Mouse (Mus musculus) embryonic facial prominence, embryonic 13.5 days (tissue): ENCODE measurements at regions not wholly inside any gene's neighbourhood (a gene's known extent, or its start where the extent isn't known, plus 50 kb on each side); places are given as distances from the start of the nearest gene placed in this dataset.
A peak's percentile ranks its signal among the peaks of the same experiment; 100 is the strongest.

Experiments used
- ATAC-seq: fragments of 200-750 bp; cut with Nextera tagmentation; 2 replicates; pipeline ENCODE4 v1.8.0; 2017; ENCODE audit warnings: low read depth; ENCODE audit not compliant: insufficient number of reproducible peaks, insufficient read depth, low FRiP score, low TSS enrichment
- H3K27ac ChIP-seq: fragments of 300-500 bp; sonication (generic); 2 replicates; pipeline ENCODE4 v1.5.1; 2015; ENCODE audit warnings: moderate library complexity, mild to moderate bottlenecking, inconsistent platforms
- H3K27me3 ChIP-seq: fragments of 300-500 bp; sonication (generic); 2 replicates; pipeline ENCODE4 v1.6.1; 2015; ENCODE audit warnings: mild to moderate bottlenecking, inconsistent platforms
- H3K36me3 ChIP-seq: fragments of 300-500 bp; sonication (generic); 2 replicates; pipeline ENCODE4 v1.6.1; 2015; ENCODE audit warnings: mild to moderate bottlenecking, inconsistent platforms
- H3K4me1 ChIP-seq: fragments of 300-500 bp; sonication (generic); 2 replicates; pipeline ENCODE4 v1.6.1; 2015; ENCODE audit warnings: inconsistent platforms
- H3K4me2 ChIP-seq: fragments of 300-500 bp; sonication (generic); 2 replicates; pipeline ENCODE4 v1.6.1; 2015; ENCODE audit warnings: moderate library complexity, mild to moderate bottlenecking, inconsistent platforms
- H3K4me3 ChIP-seq: fragments of 300-500 bp; sonication (generic); 2 replicates; pipeline ENCODE4 v1.5.1; 2015; ENCODE audit warnings: mild to moderate bottlenecking, inconsistent platforms
- H3K9ac ChIP-seq: fragments of 300-500 bp; sonication (generic); 2 replicates; pipeline ENCODE4 v1.6.1; 2015; ENCODE audit warnings: mild to moderate bottlenecking, inconsistent platforms
- H3K9me3 ChIP-seq: fragments of 300-500 bp; sonication (generic); 2 replicates; pipeline ENCODE4 v1.6.1; 2016; ENCODE audit warnings: inconsistent platforms
- WGBS: fragments of 180-500 bp; shearing (Covaris S2); methylation state at CpG from one replicate; pipeline ENCODE4 v1.1.7; 2015; ENCODE audit warnings: mixed read lengths; 5-methylcytosine and 5-hydroxymethylcytosine counted together

DNA sequence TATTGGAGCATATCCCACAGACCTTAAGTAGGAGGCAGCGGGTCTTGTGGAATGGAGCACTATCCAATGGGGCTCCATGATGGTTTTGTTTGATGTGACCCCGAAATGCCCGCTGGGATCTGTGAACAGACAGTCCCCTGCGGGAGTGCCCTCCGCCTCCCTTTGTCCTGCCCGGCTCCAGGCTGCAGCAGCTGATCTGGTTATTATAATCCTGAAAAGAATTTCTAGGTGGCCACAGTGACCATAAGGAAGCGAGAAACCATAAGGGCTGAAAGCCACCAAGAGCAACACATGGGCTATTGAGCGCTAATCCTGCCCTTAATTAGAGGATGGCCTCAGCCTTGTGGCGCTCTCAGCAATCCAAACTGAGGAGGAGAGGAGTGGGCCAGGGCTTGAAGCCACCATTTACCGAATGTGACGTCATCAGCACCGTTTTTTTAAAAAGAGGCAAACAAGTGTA is 525.9 kb upstream of the Btbd3 start:
- no peak overlapping the region for H3K4me3 ChIP-seq
- 71% methylated on average over 12 of the region's 12 CpGs for WGBS
- peaks cover 19% of the 10 kb centered on the region for H3K4me1 ChIP-seq
- no peak overlapping the region for H3K27ac ChIP-seq
- no peaks in the 10 kb centered on the region for H3K27me3 ChIP-seq
- no peak overlapping the region for H3K4me2 ChIP-seq
- no peaks in the 10 kb centered on the region for H3K36me3 ChIP-seq
- ATAC-seq, result no peak
- H3K9ac ChIP-seq, result 0 out of 2 replicates have a peak overlapping the region, but pooled peaks have one; percentile 11
- no peaks in the 10 kb centered on the region for H3K9me3 ChIP-seq

DNA sequence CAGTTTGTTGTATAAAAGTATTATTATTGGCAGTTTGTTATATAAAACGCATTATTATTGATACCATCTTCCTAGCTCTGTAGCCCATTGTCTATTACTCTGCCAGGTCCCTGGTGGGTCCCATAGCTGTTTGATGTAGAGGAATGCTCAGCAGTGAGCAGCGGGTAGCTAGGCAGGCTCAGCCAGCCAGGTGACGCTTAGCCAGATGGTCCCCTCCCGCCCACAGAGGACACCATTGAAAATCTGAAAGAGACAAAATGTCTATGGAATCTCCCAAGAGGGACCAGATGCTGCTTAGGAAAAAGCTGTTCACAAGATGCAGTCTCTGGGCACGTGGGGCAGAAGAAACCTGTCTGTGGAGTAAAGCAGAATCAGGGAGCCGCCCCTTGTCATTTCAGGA is 526.5 kb upstream of the Btbd3 start:
- 57% methylated on average over 6 of the region's 6 CpGs for WGBS
- peaks cover 19% of the 10 kb centered on the region for H3K4me1 ChIP-seq
- no peaks in the 10 kb centered on the region for H3K27me3 ChIP-seq
- no peak overlapping the region for H3K4me3 ChIP-seq
- no peaks in the 10 kb centered on the region for H3K9me3 ChIP-seq
- H3K36me3 ChIP-seq, result no peaks in the 10 kb centered on the region
- H3K27ac ChIP-seq, result no peak overlapping the region
- no peak overlapping the region for H3K4me2 ChIP-seq
- no peak overlapping the region for H3K9ac ChIP-seq
- no peak for ATAC-seq

- no peaks in the 10 kb centered on the region for H3K36me3 ChIP-seq
- no peak overlapping the region for H3K27ac ChIP-seq
- no peak overlapping the region for H3K4me3 ChIP-seq
- H3K4me2 ChIP-seq, result no peak overlapping the region
- no peaks in the 10 kb centered on the region for H3K9me3 ChIP-seq
- no peaks in the 10 kb centered on the region for H3K27me3 ChIP-seq
- H3K9ac ChIP-seq, result no peak overlapping the region
- 45% methylated on average over 4 of the region's 4 CpGs for WGBS
- ATAC-seq, result no peak
- H3K4me1 ChIP-seq, result peaks cover 19% of the 10 kb centered on the region
Measured at GRCm38 (mm10) chr2:137729207-137729606, 527.2 kb upstream of the Btbd3 start.

GRCm38 (mm10) chr2:137723651-137724050 is 532.7 kb upstream of the Btbd3 start:
- no peak overlapping the region for H3K4me2 ChIP-seq
- H3K4me1 ChIP-seq, result peaks cover 1% of the 10 kb centered on the region; the same call in 1 of the 2 replicates
- H3K36me3 ChIP-seq, result no peaks in the 10 kb centered on the region
- ATAC-seq, result no peak
- H3K27me3 ChIP-seq, result no peaks in the 10 kb centered on the region
- no peak overlapping the region for H3K9ac ChIP-seq
- WGBS, result 92% methylated on average over 1 of the region's 1 CpGs
- H3K9me3 ChIP-seq, result no peaks in the 10 kb centered on the region
- H3K4me3 ChIP-seq, result no peak overlapping the region
- no peak overlapping the region for H3K27ac ChIP-seq

- Histone ChIP-seq H3K9me3 (no peaks in the 10 kb centered on the region), H3K36me3 (no peaks in the 10 kb centered on the region), H3K4me2 (no peak overlapping the region), H3K27ac (no peak overlapping the region), H3K4me3 (no peak overlapping the region), H3K4me1 (no peaks in the 10 kb centered on the region), H3K27me3 (no peaks in the 10 kb centered on the region), H3K9ac (no peak overlapping the region)
- ATAC-seq, result no peak
- 80% methylated on average over 7 of the region's 7 CpGs for WGBS
Measured at GRCm38 (mm10) chr2:137721767-137722424, 534.5 kb upstream of the Btbd3 start.

DNA sequence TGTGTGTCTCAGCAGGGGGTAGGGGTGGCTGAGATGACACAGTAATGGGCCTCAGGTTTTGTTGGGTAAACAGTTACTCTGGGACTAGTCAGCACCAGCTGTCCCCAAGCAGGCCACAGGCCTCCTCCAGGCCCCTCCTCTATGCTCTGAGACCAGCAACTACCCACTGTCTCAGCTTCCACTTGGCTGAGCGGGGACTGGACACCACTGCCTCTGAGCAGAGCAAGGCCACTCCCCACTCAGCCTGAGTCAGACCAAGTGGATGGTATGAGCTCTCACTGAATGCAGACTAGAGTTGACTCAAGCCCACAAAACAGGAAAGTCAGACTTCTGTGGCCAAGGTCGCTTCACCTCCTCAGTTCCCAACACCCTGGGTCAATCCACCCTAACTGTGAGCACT is 540.5 kb upstream of the Btbd3 start:
- ATAC-seq, result no peak
- no peaks in the 10 kb centered on the region for H3K36me3 ChIP-seq
- no peaks in the 10 kb centered on the region for H3K4me1 ChIP-seq
- no peaks in the 10 kb centered on the region for H3K9me3 ChIP-seq
- no peak overlapping the region for H3K4me3 ChIP-seq
- H3K4me2 ChIP-seq, result no peak overlapping the region
- no peak overlapping the region for H3K9ac ChIP-seq
- no peak overlapping the region for H3K27ac ChIP-seq
- WGBS, result 83% methylated on average over 2 of the region's 2 CpGs
- no peaks in the 10 kb centered on the region for H3K27me3 ChIP-seq

- no peak overlapping the region for H3K4me2 ChIP-seq
- no peak overlapping the region for H3K9ac ChIP-seq
- H3K27me3 ChIP-seq, result no peaks in the 10 kb centered on the region
- 7% methylated on average over 4 of the region's 4 CpGs for WGBS
- no peak overlapping the region for H3K4me3 ChIP-seq
- peaks cover 11% of the 10 kb centered on the region for H3K4me1 ChIP-seq
- ATAC-seq, result no peak
- H3K36me3 ChIP-seq, result no peaks in the 10 kb centered on the region
- H3K27ac ChIP-seq, result no peak overlapping the region
- H3K9me3 ChIP-seq, result no peaks in the 10 kb centered on the region
Measured at GRCm38 (mm10) chr2:137706528-137706988, 549.8 kb upstream of the Btbd3 start.

DNA sequence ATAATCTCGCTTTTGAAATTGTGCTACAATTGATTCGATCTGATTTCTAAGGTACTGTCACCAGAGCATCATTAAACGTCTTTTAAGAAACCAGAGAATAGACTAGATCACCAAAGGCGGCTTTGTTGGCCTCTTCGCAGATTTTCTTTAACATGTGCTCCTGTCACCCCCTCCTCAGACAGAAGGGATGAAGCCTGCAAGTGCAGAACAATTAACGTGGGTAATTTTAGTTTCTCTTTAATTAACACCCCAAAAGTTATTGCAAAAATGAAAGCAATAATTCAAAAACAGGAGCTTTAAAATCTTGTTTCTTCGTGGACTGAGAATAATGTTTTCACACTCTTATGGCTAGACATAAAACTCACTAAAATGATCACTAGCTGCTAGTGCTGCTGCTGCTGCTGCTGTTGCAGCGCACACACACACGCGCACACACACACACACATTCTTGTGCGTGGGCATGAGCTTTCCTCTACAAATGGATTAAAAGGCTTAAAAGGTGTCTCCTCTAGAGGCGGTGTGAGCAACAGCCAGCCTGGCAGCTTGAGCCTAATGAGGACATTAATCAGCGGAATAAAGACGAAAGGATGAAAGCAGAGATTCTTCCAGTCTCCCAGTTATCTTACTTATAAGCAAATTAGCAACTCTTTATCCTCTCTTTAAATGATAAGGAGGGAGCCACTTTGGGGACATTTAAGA is 550.5 kb upstream of the Btbd3 start:
- 60% methylated on average over 14 of the region's 14 CpGs for WGBS

DNA sequence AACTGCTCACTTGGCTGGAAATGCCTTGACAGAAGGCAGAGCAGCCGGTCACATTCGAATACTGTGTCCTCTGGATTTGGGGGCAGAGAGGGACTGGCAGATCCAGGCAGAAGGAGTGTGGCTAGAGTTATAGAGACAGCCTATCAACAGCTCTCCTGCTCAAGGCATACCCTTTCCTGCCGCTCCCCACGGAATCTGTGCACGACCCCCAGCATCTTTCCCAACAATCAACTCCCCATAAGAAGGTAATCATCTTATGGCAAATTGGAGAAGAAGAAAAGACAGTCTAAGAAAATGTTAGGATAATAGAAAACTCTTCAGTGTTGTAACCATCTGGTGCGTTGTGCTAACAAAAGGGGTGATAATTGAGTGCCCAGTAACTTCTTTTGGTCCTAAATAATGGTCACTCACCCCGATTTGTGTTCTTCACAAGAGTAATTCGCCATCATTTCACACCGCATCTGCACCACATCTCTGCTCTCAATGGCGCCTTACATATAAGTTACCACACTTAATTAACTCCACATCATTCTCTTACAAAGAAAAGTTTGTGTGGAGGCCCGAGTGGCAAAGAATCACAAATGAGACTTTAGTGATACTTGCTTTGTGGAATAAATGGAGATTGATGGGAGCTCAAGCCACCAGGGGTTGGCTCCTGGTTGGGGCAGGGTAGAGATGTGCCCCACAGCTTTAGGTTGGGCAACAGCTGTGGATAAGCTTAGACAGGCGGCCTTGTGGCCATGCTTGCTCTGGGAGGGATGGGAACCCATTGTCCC is 551.2 kb upstream of the Btbd3 start:
- Histone ChIP-seq H3K4me3 (no peak overlapping the region), H3K4me1 (peaks cover 11% of the 10 kb centered on the region), H3K4me2 (no peak overlapping the region), H3K9me3 (no peaks in the 10 kb centered on the region), H3K27me3 (no peaks in the 10 kb centered on the region), H3K9ac (no peak overlapping the region), H3K27ac (no peak overlapping the region), H3K36me3 (no peaks in the 10 kb centered on the region)
- 66% methylated on average over 12 of the region's 12 CpGs for WGBS
- no peak for ATAC-seq

More for the DNA sequence above, 550.5 kb upstream of the Btbd3 start:
- Histone ChIP-seq H3K36me3 (no peaks in the 10 kb centered on the region), H3K4me1 (peaks cover 11% of the 10 kb centered on the region), H3K9ac (no peak overlapping the region), H3K4me2 (no peak overlapping the region), H3K27ac (no peak overlapping the region), H3K9me3 (no peaks in the 10 kb centered on the region), H3K27me3 (no peaks in the 10 kb centered on the region), H3K4me3 (no peak overlapping the region)
- no peak for ATAC-seq

DNA sequence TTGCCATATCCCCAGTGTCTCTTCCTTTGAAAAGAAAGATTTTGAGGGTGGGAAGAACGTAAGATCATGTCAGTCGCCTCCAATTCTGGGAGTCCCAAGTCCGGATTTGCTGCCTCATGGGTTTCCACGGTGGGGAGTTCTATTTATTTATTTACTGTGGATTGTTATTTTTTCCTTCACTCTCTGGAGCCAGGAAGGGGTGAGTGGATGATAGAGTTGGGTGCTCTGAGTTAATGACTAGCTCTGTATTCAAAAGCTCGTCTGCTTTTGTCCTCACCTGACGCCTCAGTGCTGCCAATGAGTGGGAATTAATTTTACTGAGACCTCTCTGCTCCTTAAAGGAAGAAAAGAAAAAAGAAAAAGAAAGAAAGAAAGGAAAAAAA is 551.8 kb upstream of the Btbd3 start:
- Histone ChIP-seq H3K9ac (no peak overlapping the region), H3K4me2 (no peak overlapping the region), H3K4me1 (peaks cover 11% of the 10 kb centered on the region), H3K36me3 (no peaks in the 10 kb centered on the region), H3K27ac (no peak overlapping the region), H3K4me3 (no peak overlapping the region), H3K27me3 (no peaks in the 10 kb centered on the region), H3K9me3 (no peaks in the 10 kb centered on the region)
- no peak for ATAC-seq
- WGBS, result 76% methylated on average over 6 of the region's 6 CpGs

- WGBS, result 73% methylated on average over 3 of the region's 3 CpGs
Measured at GRCm38 (mm10) chr2:137704051-137704450, 552.3 kb upstream of the Btbd3 start.

More at GRCm38 (mm10) chr2:137704051-137704450, 552.3 kb upstream of the Btbd3 start:
- no peak overlapping the region for H3K9ac ChIP-seq
- H3K4me1 ChIP-seq, result peaks cover 11% of the 10 kb centered on the region
- no peak for ATAC-seq
- H3K9me3 ChIP-seq, result no peaks in the 10 kb centered on the region
- no peak overlapping the region for H3K4me3 ChIP-seq
- H3K36me3 ChIP-seq, result no peaks in the 10 kb centered on the region
- H3K27me3 ChIP-seq, result no peaks in the 10 kb centered on the region
- no peak overlapping the region for H3K4me2 ChIP-seq
- H3K27ac ChIP-seq, result no peak overlapping the region
